8 mouse cellular contexts compared by ENCODE assay signal in genomic region chr9:69455391-69455790, GRCm38 (mm10). TPM values are rescaled to one million over a fixed set of nuclear protein-coding genes. Genes with fewer than 3 reads are reported as not detected.
A peak's percentile ranks its signal among the peaks of the same experiment; 100 is the strongest.
DNase-seq lines count a peak whose midpoint lies in the region; ATAC-seq and TF ChIP-seq lines count a peak whose summit lies in the region.

No protein-coding gene starts in this region.

- H3K4me1 ChIP-seq in megakaryocyte, embryonic 14.5 days, result peaks cover 48% of the 10 kb centered on the region
- peaks cover 25% of the 10 kb centered on the region for H3K4me1 ChIP-seq in kidney, adult 2 months (ENCODE audit: control insufficient read depth, insufficient read depth, low read length)
- H3K4me1 ChIP-seq in forebrain, embryonic 10.5 days, result peaks cover 44% of the 10 kb centered on the region

- H3K9me3 ChIP-seq in megakaryocyte, embryonic 14.5 days, result no peaks in the 10 kb centered on the region; the same call in 1 of the 2 replicates
- H3K9me3 ChIP-seq in forebrain, embryonic 10.5 days, result no peaks in the 10 kb centered on the region

- 39% methylated on average over 4 of the region's 4 CpGs for WGBS in kidney, adult 2 months
- WGBS in forebrain, embryonic 10.5 days, result 88% methylated on average over 4 of the region's 4 CpGs

- ATAC-seq in megakaryocyte, adult 5-6 weeks (ENCODE audit: poor library complexity, severe bottlenecking), result no peak

- H3K27ac ChIP-seq in kidney, adult 2 months (ENCODE audit: insufficient read depth, low read depth, low read length), result peak overlapping the region; percentile 32
- no peak overlapping the region for H3K27ac ChIP-seq in forebrain, embryonic 10.5 days
- no peak overlapping the region for H3K27ac ChIP-seq in layer of hippocampus, adult 2 months

- TF ChIP-seq POLR2A in kidney, adult 2 months (IDR thresholded peaks at IDR 0.05; ENCODE audit: low read depth, low read length), result no peak

- H3K36me3 ChIP-seq in megakaryocyte, embryonic 14.5 days (replicated peaks; ENCODE audit: low read length), result no peaks in the 10 kb centered on the region
- H3K36me3 ChIP-seq in kidney, adult 2 months (ENCODE audit: control insufficient read depth, insufficient read depth, low read length), result no peaks in the 10 kb centered on the region
- H3K36me3 ChIP-seq in forebrain, embryonic 10.5 days (replicated peaks), result no peaks in the 10 kb centered on the region

- peaks cover 67% of the 10 kb centered on the region for H3K27me3 ChIP-seq in megakaryocyte, embryonic 14.5 days (replicated peaks)
- no peaks in the 10 kb centered on the region for H3K27me3 ChIP-seq in kidney, adult 2 months (replicated peaks; ENCODE audit: control insufficient read depth, insufficient read depth, low read length)
- H3K27me3 ChIP-seq in forebrain, embryonic 10.5 days (ENCODE audit: poor library complexity, severe bottlenecking), result peaks cover 54% of the 10 kb centered on the region

- TF ChIP-seq CTCF in kidney, adult 2 months (conservative IDR thresholded peaks at IDR 0.05; ENCODE audit: insufficient read depth, insufficient read length, low read depth, low read length), result no peak
- no peak for TF ChIP-seq CTCF in layer of hippocampus, adult 2 months (conservative IDR thresholded peaks at IDR 0.05)

- H3K4me3 ChIP-seq in megakaryocyte, embryonic 14.5 days (replicated peaks), result peak overlapping the region; percentile 83
- H3K4me3 ChIP-seq in kidney, adult 2 months (ENCODE audit: insufficient read depth, low read depth, low read length), result peak overlapping the region; percentile 2; the same call in 1 of the 2 replicates
- no peak overlapping the region for H3K4me3 ChIP-seq in forebrain, embryonic 10.5 days
- no peak overlapping the region for H3K4me3 ChIP-seq in layer of hippocampus, adult 2 months

- peak; percentile 25 for DNase-seq in embryo, embryonic 11 days
- DNase-seq in kidney, adult 2 months, result peak; percentile 77
- DNase-seq in lung, postnatal 25 days (ENCODE audit: low spot score), result peak; percentile 73
- no peak for DNase-seq in layer of hippocampus, adult 11-12 months (ENCODE audit: low spot score)
- no peak for DNase-seq in forebrain, embryonic 10.5 days (ENCODE audit: extremely low spot score, low spot score)
- DNase-seq in layer of hippocampus, adult 2 months (ENCODE audit: low spot score in 2 of 2), result no peak

RNA-seq across cellular contexts. Expression of gene Anxa2, which starts 2.0 kb away (rescaled TPM):
- 6.0 TPM in 1 of 2 replicates, not detected in the other for polyA plus RNA-seq in megakaryocyte, embryonic 14.5 days (2012; ENCODE audit: insufficient read depth, low replicate concordance)
- 1,047 and 1,062 TPM in 2 replicates for total RNA-seq in megakaryocyte, adult 5-6 weeks (2015)
- 654 and 695 TPM in 2 replicates for total RNA-seq in megakaryocyte, adult 5-6 weeks (2017)
- polyA plus RNA-seq in kidney, adult 2 months (2012; rRNA removed), result 122 and 131 TPM in 2 replicates
- polyA plus RNA-seq in forebrain, embryonic 10.5 days (2016; fragmentation: Nextera tagmentation; extraction: Ambion mirVana), result 91.9 and 100 TPM in 2 replicates
- 1 to 10 TPM; 8.8 to 9.6 TPM for total RNA-seq in layer of hippocampus, adult 2 months (2021)

RNA-seq across cellular contexts. Expression of gene Ice2, which starts 57.7 kb away (rescaled TPM):
- 0.39 TPM in 1 of 2 replicates, not detected in the other for polyA plus RNA-seq in megakaryocyte, embryonic 14.5 days (2012; ENCODE audit: insufficient read depth, low replicate concordance)
- 6.7 and 9.4 TPM in 2 replicates for total RNA-seq in megakaryocyte, adult 5-6 weeks (2015)
- 8.9 and 9.4 TPM in 2 replicates for total RNA-seq in megakaryocyte, adult 5-6 weeks (2017)
- 2.9 and 3.5 TPM in 2 replicates for polyA plus RNA-seq in kidney, adult 2 months (2012; rRNA removed)
- polyA plus RNA-seq in forebrain, embryonic 10.5 days (2016; fragmentation: Nextera tagmentation; extraction: Ambion mirVana), result 21.1 and 22.0 TPM in 2 replicates
- 10 to 100 TPM; 12.1 to 12.3 TPM for total RNA-seq in layer of hippocampus, adult 2 months (2021)

Comparison
In these comparisons a context has a peak if more than half of its experiments do, and no peak if none do; other contexts are left out.
1. H3K4me3 ChIP-seq: peak in megakaryocyte, embryonic 14.5 days (single experiment) and kidney, adult 2 months (single experiment); none in forebrain, embryonic 10.5 days (single experiment) and layer of hippocampus, adult 2 months (single experiment).
2. DNase-seq: peak in embryo, embryonic 11 days (single experiment), kidney, adult 2 months (single experiment) and lung, postnatal 25 days (single experiment); none in layer of hippocampus, adult 11-12 months (single experiment), forebrain, embryonic 10.5 days (single experiment) and layer of hippocampus, adult 2 months (0 of 2).
3. RNA of gene Anxa2, which starts 2.0 kb away (polyA plus RNA-seq): 122 to 131 TPM in kidney, adult 2 months and 91.9 to 100 TPM in forebrain, embryonic 10.5 days; 6.0 TPM in megakaryocyte, embryonic 14.5 days; every median in the first group is over 10 times any median in the second.